Mouse (Mus musculus) lung, embryonic 16.5 days (tissue): ENCODE data around the gene Rab34. TPM values are rescaled to one million over a fixed set of nuclear protein-coding genes. Genes with fewer than 3 reads are reported as not detected.

Experiments used
- ATAC-seq: fragments of 200-750 bp; cut with Nextera tagmentation; 2 replicates; pipeline ENCODE4 v1.8.0; 2017; ENCODE audit warnings: low read depth, mild to moderate bottlenecking, moderate library complexity
- H3K27ac ChIP-seq: fragments of 300-500 bp; sonication (generic); 2 replicates; pipeline ENCODE4 v1.5.1; 2014; ENCODE audit warnings: mild to moderate bottlenecking, control low read depth, low read length
- H3K27me3 ChIP-seq: fragments of 300-500 bp; sonication (generic); 2 replicates; pipeline ENCODE4 v1.6.1; 2014; ENCODE audit warnings: low read depth, low read length, mixed read lengths; ENCODE audit not compliant: control insufficient read depth, insufficient read depth
- H3K36me3 ChIP-seq: fragments of 300-500 bp; sonication (generic); 2 replicates; pipeline ENCODE4 v1.6.1; 2014; ENCODE audit warnings: low read length; ENCODE audit not compliant: control insufficient read depth, insufficient read depth
- H3K4me1 ChIP-seq: fragments of 300-500 bp; sonication (generic); replicated peaks from 2 replicates; pipeline ENCODE4 v1.6.1; 2014; ENCODE audit warnings: low read length, mixed read lengths; ENCODE audit not compliant: control insufficient read depth, insufficient read depth
- H3K4me2 ChIP-seq: fragments of 300-500 bp; sonication (generic); 2 replicates; pipeline ENCODE4 v1.6.1; 2014; ENCODE audit warnings: low read depth, low read length, control low read depth
- H3K4me3 ChIP-seq: fragments of 300-500 bp; sonication (generic); 2 replicates; pipeline ENCODE4 v1.5.1; 2014; ENCODE audit warnings: mild to moderate bottlenecking, low read length, control low read depth
- H3K9ac ChIP-seq: fragments of 300-500 bp; sonication (generic); 2 replicates; pipeline ENCODE4 v1.6.1; 2014; ENCODE audit warnings: low read length, control low read depth
- H3K9me3 ChIP-seq: fragments of 300-500 bp; sonication (generic); 2 replicates; pipeline ENCODE4 v1.6.1; 2016; ENCODE audit warnings: low read length; ENCODE audit not compliant: control insufficient read depth
- WGBS: fragments of 180-500 bp; shearing (Covaris S2); extraction: QIAGEN DNeasy Blood & Tissue Kit; methylation state at CpG from one replicate; pipeline ENCODE4 v1.1.7; 2014; 5-methylcytosine and 5-hydroxymethylcytosine counted together
- polyA plus RNA-seq: library from polyadenylated mRNA; unstranded; fragments of >200 nt; fragmentation: Nextera tagmentation; extraction: Ambion mirVana; gene quantifications from 2 replicates; pipeline ENCODE4 v1.2.1, GENCODE M21; 2015

The Rab34 gene
- polyA plus RNA-seq, 1 experiment from 2014 or later: 117 TPM

DNA sequence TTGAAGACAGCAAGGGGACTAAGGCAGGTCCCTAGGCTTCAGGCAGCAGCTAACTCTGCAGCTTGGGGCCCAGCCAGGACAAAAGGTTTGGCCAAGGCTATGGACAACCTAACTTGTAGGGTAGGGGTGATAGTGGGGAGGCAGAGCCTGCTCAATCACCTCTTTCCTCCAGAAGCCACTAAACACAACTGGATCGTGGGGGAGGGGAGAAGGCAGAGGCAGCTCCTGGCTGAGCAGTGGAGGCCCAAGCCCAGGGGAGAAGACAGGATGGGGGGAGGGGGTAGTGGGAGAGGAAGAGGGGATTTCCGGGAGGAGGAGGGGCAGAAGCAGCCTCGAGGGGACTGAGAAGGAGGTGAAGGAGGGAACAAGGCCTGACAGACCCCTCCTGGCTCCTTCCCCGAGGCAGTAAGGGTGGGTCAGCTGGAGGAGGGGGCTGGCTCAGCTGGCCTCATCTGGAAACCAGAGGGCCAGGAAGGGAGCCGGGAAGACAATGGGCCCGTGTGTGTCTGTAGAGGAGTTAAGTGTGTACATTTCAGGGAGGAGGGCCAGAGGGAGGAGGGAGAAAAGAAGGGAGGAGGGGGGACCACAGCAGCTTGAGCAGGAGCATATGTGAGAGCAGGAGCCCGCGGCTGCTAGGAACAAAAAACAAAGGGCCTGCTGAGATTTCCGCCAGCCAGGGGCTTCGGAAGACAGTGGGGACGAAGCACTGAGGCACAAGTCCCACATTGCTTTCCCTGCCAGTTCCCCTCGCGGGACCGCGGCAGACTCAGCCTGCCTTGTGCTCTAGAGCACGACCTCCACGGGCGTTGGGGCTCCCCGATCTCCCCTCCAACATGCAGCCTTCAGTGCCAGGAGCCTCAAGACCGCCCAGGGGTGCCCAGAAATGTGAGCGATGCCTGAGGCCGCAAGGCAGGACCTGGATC, 24.3 kb upstream of the Rab34 start:
- Histone ChIP-seq H3K4me2 (peak overlapping the region; percentile 88), H3K9me3 (no peaks in the 10 kb centered on the region), H3K27ac (peak overlapping the region; percentile 99), H3K36me3 (peaks cover 26% of the 10 kb centered on the region), H3K27me3 (no peaks in the 10 kb centered on the region), H3K4me1 (peaks cover 46% of the 10 kb centered on the region), H3K4me3 (peak overlapping the region; percentile 88), H3K9ac (peak overlapping the region; percentile 92)
- peak; percentile 75 for ATAC-seq
- under 1% methylated on average over 22 of the region's 22 CpGs for WGBS

DNA sequence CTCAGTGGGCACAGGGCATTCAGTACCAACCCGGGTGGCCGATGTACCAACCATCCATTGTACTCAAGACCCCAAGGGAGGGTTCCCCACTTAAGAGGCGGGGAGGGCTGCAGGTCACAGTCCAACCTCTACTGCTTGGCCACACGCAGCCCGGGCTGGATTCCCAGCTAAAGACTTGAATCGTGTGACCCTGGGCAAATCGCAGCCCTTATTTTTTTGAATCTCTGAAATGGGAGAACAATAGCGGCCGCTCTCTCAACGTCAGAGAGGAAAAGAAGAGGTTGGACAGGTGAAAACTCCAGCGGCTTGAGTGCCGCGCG, 23.7 kb upstream of the Rab34 start:
- H3K4me1 ChIP-seq: peaks cover 42% of the 10 kb centered on the region
- ATAC-seq: no peak; the same call in 1 of the 2 replicates
- no peaks in the 10 kb centered on the region for H3K27me3 ChIP-seq
- peak overlapping the region; percentile 88 for H3K4me2 ChIP-seq
- WGBS: 0% methylated on average over 14 of the region's 14 CpGs
- H3K9ac ChIP-seq: peak overlapping the region; percentile 92
- H3K4me3 ChIP-seq: peak overlapping the region; percentile 88
- H3K36me3 ChIP-seq: peaks cover 23% of the 10 kb centered on the region
- no peaks in the 10 kb centered on the region for H3K9me3 ChIP-seq
- H3K27ac ChIP-seq: peak overlapping the region; percentile 99

DNA sequence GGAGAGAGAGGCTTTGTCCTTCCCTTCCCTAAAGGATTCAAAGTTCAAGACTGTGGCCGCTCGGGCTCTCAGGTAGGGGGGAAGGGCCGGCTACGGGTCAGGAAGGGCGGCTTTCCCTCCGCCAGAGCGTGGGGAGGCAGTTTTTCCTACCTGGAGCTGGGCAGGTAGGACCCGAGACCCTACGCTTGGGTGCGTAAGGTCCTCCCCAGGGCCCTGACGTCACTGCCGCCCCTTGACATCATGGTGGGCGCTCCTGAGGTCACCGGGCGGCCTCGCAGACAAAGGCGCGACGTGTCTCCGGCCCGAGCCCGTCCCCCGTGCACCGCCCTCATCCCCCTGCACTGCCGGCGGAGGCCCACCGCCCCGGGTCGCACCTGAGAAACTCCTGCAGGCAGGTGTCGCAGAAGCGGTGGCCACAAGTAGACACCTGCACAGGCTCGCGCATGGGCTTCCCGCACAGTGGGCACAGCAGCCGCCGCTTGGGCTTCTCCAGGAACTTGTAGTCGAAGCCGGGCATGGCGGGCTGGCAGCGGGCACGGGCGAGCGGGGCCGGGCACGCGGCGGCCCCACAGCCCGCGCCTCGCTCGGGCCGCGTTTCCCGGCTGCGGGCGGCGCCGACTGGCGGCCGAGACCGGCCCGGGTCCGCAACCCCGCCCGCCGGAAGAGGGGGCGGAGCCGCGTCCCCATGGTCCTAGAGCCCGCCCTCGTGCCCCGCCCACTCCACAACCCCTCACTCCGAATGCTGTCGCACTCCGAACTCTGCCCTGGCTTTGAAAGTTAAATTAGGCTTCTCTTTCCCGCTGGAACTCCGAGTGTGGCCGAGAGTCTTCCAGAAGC, 23.1 kb upstream of the Rab34 start, which contains the start of gene Traf4:
Traf4 (minus strand) TSS at position 666 of the 837 bp plus-strand sequence.
- peaks cover 17% of the 10 kb centered on the region for H3K36me3 ChIP-seq
- H3K27ac ChIP-seq: peak within 1 kb of the TSS; percentile 99
- peaks cover 36% of the 10 kb centered on the region for H3K4me1 ChIP-seq
- H3K9ac ChIP-seq: peak within 1 kb of the TSS; percentile 92
- H3K4me3 ChIP-seq: peak within 1 kb of the TSS; percentile 88
- H3K9me3 ChIP-seq: no peaks in the 10 kb centered on the region
- peak; percentile 86 for ATAC-seq
- H3K27me3 ChIP-seq: no peaks in the 10 kb centered on the region
- under 1% methylated on average over 66 of the region's 78 CpGs for WGBS
- H3K4me2 ChIP-seq: peak within 1 kb of the TSS; percentile 88

DNA sequence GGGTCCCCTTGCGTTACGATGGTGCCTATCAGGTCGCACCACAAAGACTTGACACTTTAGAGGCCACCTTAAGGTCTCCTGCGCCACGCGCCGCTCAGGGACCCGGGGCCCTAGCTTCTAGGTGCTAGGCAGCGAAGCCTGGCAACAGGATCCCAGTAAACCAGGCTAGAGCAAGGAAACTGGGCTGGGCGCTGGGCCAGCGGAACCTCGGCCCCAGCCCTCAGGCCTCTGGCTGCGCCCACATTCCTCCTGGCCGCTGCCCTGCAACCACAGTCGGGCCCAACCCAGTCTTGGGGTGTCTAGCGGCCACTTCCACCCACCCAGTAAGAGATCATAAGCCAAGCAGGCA, 22.5 kb upstream of the Rab34 start:
- under 1% methylated on average over 16 of the region's 16 CpGs for WGBS
- no peaks in the 10 kb centered on the region for H3K27me3 ChIP-seq
- H3K4me3 ChIP-seq: peak overlapping the region; percentile 88
- peak overlapping the region; percentile 99 for H3K27ac ChIP-seq
- H3K9me3 ChIP-seq: no peaks in the 10 kb centered on the region
- H3K36me3 ChIP-seq: peaks cover 11% of the 10 kb centered on the region
- peaks cover 36% of the 10 kb centered on the region for H3K4me1 ChIP-seq
- peak overlapping the region; percentile 92 for H3K9ac ChIP-seq
- peak overlapping the region; percentile 88 for H3K4me2 ChIP-seq
- ATAC-seq: peak; percentile 43

DNA sequence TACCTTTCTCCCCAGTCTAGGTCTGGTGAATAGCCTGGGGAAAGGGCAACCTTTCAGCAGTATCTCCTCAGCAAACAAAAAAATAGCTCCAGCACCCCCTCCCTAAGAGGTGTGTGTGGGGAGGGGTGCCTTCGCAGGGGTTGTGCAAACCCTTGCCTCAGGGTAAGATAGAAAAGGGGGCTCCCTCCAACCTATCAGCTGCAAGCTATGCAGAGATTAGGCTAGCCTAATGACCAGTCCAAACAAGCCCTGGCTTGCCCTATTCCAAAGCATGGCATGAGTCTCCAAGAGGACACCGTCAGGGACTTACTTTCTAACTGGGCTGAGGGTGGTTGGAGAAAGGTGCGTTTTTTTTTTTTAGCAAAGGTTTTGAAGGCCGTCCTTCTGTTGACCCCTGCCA, 22.1 kb upstream of the Rab34 start:
- Histone ChIP-seq H3K36me3 (peaks cover 8% of the 10 kb centered on the region), H3K9ac (peak overlapping the region; percentile 92), H3K4me2 (peak overlapping the region; percentile 88), H3K9me3 (no peaks in the 10 kb centered on the region), H3K4me3 (peak overlapping the region; percentile 88), H3K27ac (peak overlapping the region; percentile 99), H3K4me1 (peaks cover 36% of the 10 kb centered on the region), H3K27me3 (no peaks in the 10 kb centered on the region)
- WGBS: 37% methylated on average over 4 of the region's 4 CpGs
- ATAC-seq: no peak

DNA sequence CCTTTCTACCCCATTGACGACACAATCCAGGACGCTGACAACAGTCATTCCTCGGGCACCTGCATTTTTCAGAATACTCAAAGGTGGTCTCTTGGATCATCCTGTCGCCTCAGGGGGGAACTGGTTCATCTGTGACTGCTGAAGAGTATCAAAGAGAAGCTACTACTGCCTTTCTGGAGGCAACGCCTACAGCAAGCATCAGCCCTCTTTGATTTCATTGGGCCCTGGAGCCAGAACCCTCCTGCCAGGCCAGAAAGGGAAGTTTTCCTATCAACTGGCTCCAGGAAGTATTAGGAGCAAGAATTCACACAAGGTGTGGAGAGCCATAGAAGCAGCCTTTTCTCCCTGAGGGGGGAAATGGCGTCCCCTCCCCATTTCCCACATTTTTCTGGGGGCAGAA, 21.6 kb upstream of the Rab34 start:
- Histone ChIP-seq H3K4me1 (peaks cover 33% of the 10 kb centered on the region), H3K4me3 (no peak overlapping the region), H3K9me3 (no peaks in the 10 kb centered on the region), H3K36me3 (peaks cover 5% of the 10 kb centered on the region), H3K27ac (peak overlapping the region; percentile 99), H3K9ac (peak overlapping the region; percentile 24), H3K4me2 (no peak overlapping the region; the same call in 1 of the 2 replicates), H3K27me3 (no peaks in the 10 kb centered on the region)
- 67% methylated on average over 6 of the region's 6 CpGs for WGBS
- no peak for ATAC-seq

DNA sequence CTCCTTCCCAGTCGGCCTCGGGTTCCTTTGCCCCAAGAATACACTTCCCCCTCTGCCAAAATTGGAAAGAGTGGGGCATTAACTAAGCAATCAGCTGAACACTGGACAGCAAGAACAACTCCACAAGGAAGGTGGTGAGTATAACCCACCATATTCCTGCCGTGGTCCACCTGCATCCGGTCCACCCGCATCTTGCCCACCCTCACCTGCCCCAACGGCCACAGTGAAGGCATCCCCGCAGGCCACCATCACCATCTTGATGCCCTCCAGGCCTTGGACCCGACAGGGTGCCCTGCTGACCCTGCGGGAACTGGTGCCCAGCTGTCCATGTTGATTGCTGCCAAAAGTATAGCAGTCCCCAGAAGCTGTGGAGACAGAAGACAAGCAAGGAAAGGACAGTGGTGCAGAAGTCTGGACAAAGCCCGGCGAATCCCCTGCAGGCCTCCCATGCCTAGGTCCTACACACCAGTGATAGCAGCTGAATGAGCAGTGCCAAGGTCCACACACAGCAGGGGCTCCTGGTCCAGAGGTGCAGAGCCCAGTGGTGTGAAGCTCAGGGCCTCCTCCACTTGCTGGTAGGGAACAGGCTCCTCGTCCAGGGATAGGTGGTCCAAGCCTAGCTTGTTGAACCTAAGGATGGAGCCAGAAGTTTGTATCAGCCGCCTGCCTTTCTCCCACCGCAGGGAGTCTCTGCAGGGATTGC, 20.8 kb upstream of the Rab34 start:
- no peaks in the 10 kb centered on the region for H3K9me3 ChIP-seq
- no peak overlapping the region for H3K27ac ChIP-seq
- no peak overlapping the region for H3K9ac ChIP-seq
- H3K27me3 ChIP-seq: no peaks in the 10 kb centered on the region
- H3K4me1 ChIP-seq: peaks cover 26% of the 10 kb centered on the region
- no peak overlapping the region for H3K4me3 ChIP-seq
- ATAC-seq: no peak
- H3K36me3 ChIP-seq: 0 out of 2 replicates have a peak, but pooled peaks cover 2% of the 10 kb centered on the region
- 86% methylated on average over 14 of the region's 14 CpGs for WGBS
- H3K4me2 ChIP-seq: no peak overlapping the region

DNA sequence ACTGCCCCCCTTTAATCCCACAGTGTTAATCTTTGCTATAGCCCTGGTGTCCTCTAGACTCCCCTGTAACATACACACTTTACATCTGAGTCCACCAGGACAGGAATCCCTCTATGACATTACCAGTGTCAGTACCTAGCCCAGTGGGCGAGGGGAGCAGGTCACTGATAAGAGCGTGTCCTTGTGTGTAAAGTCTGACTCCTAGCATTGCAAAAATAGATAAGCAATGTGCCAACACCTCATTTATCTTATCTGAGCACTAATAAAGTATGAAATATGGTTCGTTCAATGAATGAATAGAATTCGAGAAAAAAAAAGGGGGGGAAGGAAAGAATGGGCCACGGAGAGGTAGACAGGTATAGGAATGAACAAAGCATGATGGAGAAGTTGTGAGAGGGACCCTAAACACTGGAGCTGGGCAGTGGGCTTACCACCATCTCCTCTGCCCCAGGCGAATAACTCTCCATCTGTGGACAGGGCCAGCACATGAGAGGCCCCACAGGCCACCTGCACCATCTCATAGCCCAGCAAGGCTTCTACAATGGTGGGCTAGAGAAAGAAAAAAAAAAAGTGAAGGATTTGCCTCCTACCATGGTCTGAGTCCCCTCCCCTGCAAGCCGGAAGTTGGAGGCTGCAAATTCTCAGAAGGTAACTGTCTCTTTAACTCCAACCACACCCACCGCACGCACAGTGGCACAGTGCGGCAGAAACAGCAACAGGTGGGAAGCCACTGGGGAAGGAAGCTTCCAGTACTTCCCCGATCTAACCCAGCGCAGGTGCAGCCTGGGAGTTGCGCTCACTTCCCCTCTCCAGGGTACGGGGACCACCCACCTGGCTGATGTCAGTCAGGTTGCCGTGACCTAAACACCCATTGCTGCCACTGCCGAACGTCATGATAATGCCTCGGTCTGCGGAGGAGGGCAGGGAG, 19.4 kb upstream of the Rab34 start:
- Histone ChIP-seq H3K4me2 (no peak overlapping the region), H3K9me3 (no peaks in the 10 kb centered on the region), H3K9ac (no peak overlapping the region), H3K36me3 (no peaks in the 10 kb centered on the region), H3K27ac (no peak overlapping the region), H3K4me3 (no peak overlapping the region), H3K4me1 (peaks cover 17% of the 10 kb centered on the region), H3K27me3 (no peaks in the 10 kb centered on the region)
- 44% methylated on average over 19 of the region's 19 CpGs for WGBS
- no peak for ATAC-seq
